Mouse (Mus musculus): Measurements from ENCODE around the gene Cyp2d22. TPM values are rescaled to one million over a fixed set of nuclear protein-coding genes. Genes with fewer than 3 reads are reported as not detected.

The Cyp2d22 gene
- 7.0 and 8.2 TPM in 2 replicates for polyA plus RNA-seq (2014; fragmentation: Nextera tagmentation; extraction: Ambion mirVana)

GRCm38 (mm10) chr15:82379871-82380713 is at the start of gene Cyp2d22:
TSS of gene Cyp2d22 (minus strand) at chr15:82380260.
- H3K4me1 ChIP-seq (ENCODE audit: control insufficient read depth, insufficient read depth, low read length), result peaks cover 12% of the 10 kb centered on the region; the same call in 1 of the 2 replicates
- peak; percentile 88 for ATAC-seq (ENCODE audit: low FRiP score, low TSS enrichment)
- H3K4me2 ChIP-seq (replicated peaks; ENCODE audit: low read depth, low read length), result peak within 1 kb of the TSS; percentile 45
- H3K4me3 ChIP-seq (ENCODE audit: low read length), result peak within 1 kb of the TSS; percentile 33
- H3K36me3 ChIP-seq (ENCODE audit: control insufficient read depth, insufficient read depth, low read length), result no peaks in the 10 kb centered on the region
- no peaks in the 10 kb centered on the region for H3K27me3 ChIP-seq (ENCODE audit: control insufficient read depth, insufficient read depth, low read length)
- H3K9ac ChIP-seq (ENCODE audit: low read depth, low read length), result peak within 1 kb of the TSS; percentile 36; the same call in 1 of the 2 replicates
- peak within 1 kb of the TSS; percentile 65; the same call in 1 of the 2 replicates for H3K27ac ChIP-seq (ENCODE audit: low read depth, low read length)
- 2% methylated on average over 20 of the region's 24 CpGs for WGBS
- H3K9me3 ChIP-seq (ENCODE audit: control insufficient read depth, low read length), result no peaks in the 10 kb centered on the region; the same call in 1 of the 2 replicates

- no peaks in the 10 kb centered on the region for H3K27me3 ChIP-seq (ENCODE audit: control insufficient read depth, insufficient read depth, low read length)
- no peak overlapping the region for H3K4me2 ChIP-seq (replicated peaks; ENCODE audit: low read depth, low read length)
- no peak overlapping the region for H3K4me3 ChIP-seq (ENCODE audit: low read length)
- H3K27ac ChIP-seq (ENCODE audit: low read depth, low read length), result no peak overlapping the region
- H3K36me3 ChIP-seq (ENCODE audit: control insufficient read depth, insufficient read depth, low read length), result no peaks in the 10 kb centered on the region
- H3K4me1 ChIP-seq (ENCODE audit: control insufficient read depth, insufficient read depth, low read length), result no peaks in the 10 kb centered on the region
- no peak overlapping the region for H3K9ac ChIP-seq (ENCODE audit: low read depth, low read length)
- H3K9me3 ChIP-seq (ENCODE audit: control insufficient read depth, low read length), result no peaks in the 10 kb centered on the region
- 77% methylated on average over 3 of the region's 3 CpGs for WGBS
- no peak for ATAC-seq (ENCODE audit: low FRiP score, low TSS enrichment)
Measured at GRCm38 (mm10) chr15:82423471-82423870, 43.4 kb upstream of the Cyp2d22 start.

GRCm38 (mm10) chr15:82422935-82423334 is 42.9 kb upstream of the Cyp2d22 start:
- Histone ChIP-seq H3K9ac (ENCODE audit: low read depth, low read length) (no peak overlapping the region), H3K4me1 (ENCODE audit: control insufficient read depth, insufficient read depth, low read length) (no peaks in the 10 kb centered on the region), H3K9me3 (ENCODE audit: control insufficient read depth, low read length) (no peaks in the 10 kb centered on the region), H3K4me3 (ENCODE audit: low read length) (no peak overlapping the region), H3K27me3 (ENCODE audit: control insufficient read depth, insufficient read depth, low read length) (no peaks in the 10 kb centered on the region), H3K36me3 (ENCODE audit: control insufficient read depth, insufficient read depth, low read length) (no peaks in the 10 kb centered on the region), H3K4me2 (replicated peaks; ENCODE audit: low read depth, low read length) (no peak overlapping the region), H3K27ac (ENCODE audit: low read depth, low read length) (no peak overlapping the region)
- WGBS, result 81% methylated on average over 4 of the region's 4 CpGs
- no peak for ATAC-seq (ENCODE audit: low FRiP score, low TSS enrichment)

GRCm38 (mm10) chr15:82418616-82419015 is 38.6 kb upstream of the Cyp2d22 start:
- H3K27me3 ChIP-seq (ENCODE audit: control insufficient read depth, insufficient read depth, low read length), result no peaks in the 10 kb centered on the region
- no peak overlapping the region for H3K4me2 ChIP-seq (replicated peaks; ENCODE audit: low read depth, low read length)
- no peak overlapping the region for H3K9ac ChIP-seq (ENCODE audit: low read depth, low read length)
- no peak overlapping the region for H3K4me3 ChIP-seq (ENCODE audit: low read length)
- H3K36me3 ChIP-seq (ENCODE audit: control insufficient read depth, insufficient read depth, low read length), result no peaks in the 10 kb centered on the region
- 81% methylated on average over 1 of the region's 1 CpGs for WGBS
- H3K4me1 ChIP-seq (ENCODE audit: control insufficient read depth, insufficient read depth, low read length), result peaks cover 7% of the 10 kb centered on the region; the same call in 1 of the 2 replicates
- no peak overlapping the region for H3K27ac ChIP-seq (ENCODE audit: low read depth, low read length)
- no peak for ATAC-seq (ENCODE audit: low FRiP score, low TSS enrichment)
- H3K9me3 ChIP-seq (ENCODE audit: control insufficient read depth, low read length), result no peaks in the 10 kb centered on the region

GRCm38 (mm10) chr15:82416797-82417789 is 37.0 kb upstream of the Cyp2d22 start:
- Histone ChIP-seq H3K4me3 (ENCODE audit: low read length) (no peak overlapping the region), H3K4me2 (replicated peaks; ENCODE audit: low read depth, low read length) (peak overlapping the region; percentile 32; the same call in 1 of the 2 replicates), H3K36me3 (ENCODE audit: control insufficient read depth, insufficient read depth, low read length) (no peaks in the 10 kb centered on the region), H3K9ac (ENCODE audit: low read depth, low read length) (0 out of 2 replicates have a peak overlapping the region, but pooled peaks have one; percentile 18), H3K27ac (ENCODE audit: low read depth, low read length) (no peak overlapping the region), H3K9me3 (ENCODE audit: control insufficient read depth, low read length) (no peaks in the 10 kb centered on the region), H3K27me3 (ENCODE audit: control insufficient read depth, insufficient read depth, low read length) (no peaks in the 10 kb centered on the region), H3K4me1 (ENCODE audit: control insufficient read depth, insufficient read depth, low read length) (peaks cover 7% of the 10 kb centered on the region; the same call in 1 of the 2 replicates)
- 30% methylated on average over 16 of the region's 16 CpGs for WGBS
- ATAC-seq (ENCODE audit: low FRiP score, low TSS enrichment), result peak; percentile 88

- Histone ChIP-seq H3K4me2 (replicated peaks; ENCODE audit: low read depth, low read length) (no peak overlapping the region), H3K4me1 (ENCODE audit: control insufficient read depth, insufficient read depth, low read length) (no peaks in the 10 kb centered on the region), H3K27me3 (ENCODE audit: control insufficient read depth, insufficient read depth, low read length) (no peaks in the 10 kb centered on the region), H3K9ac (ENCODE audit: low read depth, low read length) (no peak overlapping the region), H3K4me3 (ENCODE audit: low read length) (no peak overlapping the region), H3K27ac (ENCODE audit: low read depth, low read length) (no peak overlapping the region), H3K36me3 (ENCODE audit: control insufficient read depth, insufficient read depth, low read length) (no peaks in the 10 kb centered on the region), H3K9me3 (ENCODE audit: control insufficient read depth, low read length) (no peaks in the 10 kb centered on the region)
- WGBS, result 82% methylated on average over 4 of the region's 4 CpGs
- no peak for ATAC-seq (ENCODE audit: low FRiP score, low TSS enrichment)
Measured at GRCm38 (mm10) chr15:82407536-82407935, 27.5 kb upstream of the Cyp2d22 start.

GRCm38 (mm10) chr15:82406981-82407380 is 26.9 kb upstream of the Cyp2d22 start, which contains the start of gene Cyp2d10:
TSS of gene Cyp2d10 (minus strand) at chr15:82407195.
- ATAC-seq (ENCODE audit: low FRiP score, low TSS enrichment), result no peak
- no peak within 1 kb of the TSS for H3K4me3 ChIP-seq (ENCODE audit: low read length)
- H3K9me3 ChIP-seq (ENCODE audit: control insufficient read depth, low read length), result no peaks in the 10 kb centered on the region
- no peaks in the 10 kb centered on the region for H3K36me3 ChIP-seq (ENCODE audit: control insufficient read depth, insufficient read depth, low read length)
- no peak within 1 kb of the TSS for H3K4me2 ChIP-seq (replicated peaks; ENCODE audit: low read depth, low read length)
- no peak within 1 kb of the TSS for H3K27ac ChIP-seq (ENCODE audit: low read depth, low read length)
- no peak within 1 kb of the TSS for H3K9ac ChIP-seq (ENCODE audit: low read depth, low read length)
- WGBS, result 95% methylated on average over 6 of the region's 6 CpGs
- H3K27me3 ChIP-seq (ENCODE audit: control insufficient read depth, insufficient read depth, low read length), result no peaks in the 10 kb centered on the region
- H3K4me1 ChIP-seq (ENCODE audit: control insufficient read depth, insufficient read depth, low read length), result no peaks in the 10 kb centered on the region

GRCm38 (mm10) chr15:82404163-82404562 is 24.1 kb upstream of the Cyp2d22 start:
- no peaks in the 10 kb centered on the region for H3K4me1 ChIP-seq (ENCODE audit: control insufficient read depth, insufficient read depth, low read length)
- ATAC-seq (ENCODE audit: low FRiP score, low TSS enrichment), result no peak
- H3K9me3 ChIP-seq (ENCODE audit: control insufficient read depth, low read length), result no peaks in the 10 kb centered on the region
- no peak overlapping the region for H3K4me3 ChIP-seq (ENCODE audit: low read length)
- no peak overlapping the region for H3K4me2 ChIP-seq (replicated peaks; ENCODE audit: low read depth, low read length)
- 95% methylated on average over 3 of the region's 3 CpGs for WGBS
- H3K36me3 ChIP-seq (ENCODE audit: control insufficient read depth, insufficient read depth, low read length), result no peaks in the 10 kb centered on the region
- no peak overlapping the region for H3K9ac ChIP-seq (ENCODE audit: low read depth, low read length)
- H3K27ac ChIP-seq (ENCODE audit: low read depth, low read length), result no peak overlapping the region
- no peaks in the 10 kb centered on the region for H3K27me3 ChIP-seq (ENCODE audit: control insufficient read depth, insufficient read depth, low read length)

Measured in kidney, embryonic 14.5 days (tissue).